Mouse (Mus musculus) hindbrain, embryonic 13.5 days (tissue): ENCODE results near the gene Cldnd2. TPM values are rescaled to one million over a fixed set of nuclear protein-coding genes. Genes with fewer than 3 reads are reported as not detected.
A peak's percentile ranks its signal among the peaks of the same experiment; 100 is the strongest.

Experiments used
- ATAC-seq: fragments of 200-750 bp; cut with Nextera tagmentation; 2 replicates; pipeline ENCODE4 v1.8.0; 2017; ENCODE audit warnings: moderate TSS enrichment; ENCODE audit not compliant: low FRiP score
- H3K27ac ChIP-seq: fragments of 300-500 bp; sonication (generic); 2 replicates; pipeline ENCODE4 v1.5.1; 2015; ENCODE audit warnings: inconsistent platforms, mild to moderate bottlenecking, moderate library complexity
- H3K27me3 ChIP-seq: fragments of 300-500 bp; sonication (generic); 2 replicates; pipeline ENCODE4 v1.6.1; 2015; ENCODE audit warnings: mild to moderate bottlenecking, inconsistent platforms
- H3K36me3 ChIP-seq: fragments of 300-500 bp; sonication (generic); 2 replicates; pipeline ENCODE4 v1.6.1; 2015; ENCODE audit warnings: mild to moderate bottlenecking, inconsistent platforms
- H3K4me1 ChIP-seq: fragments of 300-500 bp; sonication (generic); replicated peaks from 2 replicates; pipeline ENCODE4 v1.6.1; 2015; ENCODE audit warnings: inconsistent platforms
- H3K4me2 ChIP-seq: fragments of 300-500 bp; sonication (generic); 2 replicates; pipeline ENCODE4 v1.6.1; 2015; ENCODE audit warnings: inconsistent platforms, mild to moderate bottlenecking, moderate library complexity
- H3K4me3 ChIP-seq: fragments of 300-500 bp; sonication (generic); 2 replicates; pipeline ENCODE4 v1.5.1; 2015; ENCODE audit warnings: mild to moderate bottlenecking, inconsistent platforms
- H3K9ac ChIP-seq: fragments of 300-500 bp; sonication (generic); 2 replicates; pipeline ENCODE4 v1.6.1; 2015; ENCODE audit warnings: mild to moderate bottlenecking, inconsistent platforms
- H3K9me3 ChIP-seq: fragments of 300-500 bp; sonication (generic); 2 replicates; pipeline ENCODE4 v1.6.1; 2016; ENCODE audit warnings: inconsistent platforms
- whole genome bisulfite sequencing: fragments of 180-500 bp; shearing (Covaris S2); methylation state at CpG from one replicate; pipeline ENCODE4 v1.1.7; 2015; 5-methylcytosine and 5-hydroxymethylcytosine counted together
- polyA plus RNA-seq: library from polyadenylated mRNA; unstranded; fragments of >200 nt; fragmentation: Nextera tagmentation; extraction: Ambion mirVana; gene quantifications from 2 replicates; pipeline ENCODE4 v1.2.1, GENCODE M21; 2015

Cldnd2 gene
- polyA plus RNA-seq, 1 experiment from 2014 or later, result not detected

DNA sequence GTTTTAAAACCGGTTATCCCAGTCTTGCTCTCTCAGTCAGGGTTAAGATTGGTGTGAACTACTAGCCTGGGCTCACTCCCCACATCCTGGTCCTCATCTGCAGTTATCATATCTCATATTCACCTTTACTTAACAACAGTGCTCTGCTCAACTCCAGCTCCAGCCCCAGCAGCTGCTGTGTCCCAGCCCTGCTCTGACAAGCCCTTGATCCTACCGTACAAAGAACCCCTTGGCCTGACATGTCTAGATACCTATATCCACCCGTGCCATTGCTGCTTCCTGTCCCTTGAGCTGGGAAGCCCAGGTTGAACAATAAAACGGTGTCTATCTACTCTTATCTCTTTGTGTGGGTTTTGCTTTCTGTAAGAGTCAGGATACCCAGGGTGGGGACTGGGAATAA is 11.1 kb upstream of the Cldnd2 start:
- Histone ChIP-seq H3K4me2 (no peak overlapping the region), H3K27me3 (no peaks in the 10 kb centered on the region), H3K4me1 (no peaks in the 10 kb centered on the region), H3K27ac (no peak overlapping the region), H3K4me3 (no peak overlapping the region), H3K36me3 (no peaks in the 10 kb centered on the region), H3K9ac (no peak overlapping the region), H3K9me3 (no peaks in the 10 kb centered on the region)
- 60% methylated on average over 4 of the region's 4 CpGs for WGBS
- ATAC-seq, result no peak

DNA sequence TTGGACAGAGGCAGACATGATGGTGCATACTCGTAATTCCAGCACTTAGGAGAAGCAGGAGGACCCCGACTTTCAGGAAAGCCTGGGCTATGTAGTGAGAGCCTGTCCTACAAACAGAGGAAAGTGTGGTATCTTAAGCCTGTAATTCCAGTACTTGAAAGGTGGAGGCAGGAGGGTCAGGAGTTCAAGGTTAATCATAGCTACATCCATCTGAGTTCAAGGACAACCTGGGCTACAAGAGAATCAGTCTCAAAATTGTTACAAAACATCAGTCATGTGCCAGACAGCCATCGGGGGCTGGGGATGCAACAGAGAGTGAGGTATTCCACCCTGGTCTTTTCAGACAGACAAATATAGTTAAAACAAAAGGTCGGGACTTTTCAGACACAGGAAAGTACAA is 7.7 kb upstream of the Cldnd2 start:
- 81% methylated on average over 4 of the region's 4 CpGs for WGBS
- H3K4me2 ChIP-seq, result no peak overlapping the region
- ATAC-seq, result no peak

DNA sequence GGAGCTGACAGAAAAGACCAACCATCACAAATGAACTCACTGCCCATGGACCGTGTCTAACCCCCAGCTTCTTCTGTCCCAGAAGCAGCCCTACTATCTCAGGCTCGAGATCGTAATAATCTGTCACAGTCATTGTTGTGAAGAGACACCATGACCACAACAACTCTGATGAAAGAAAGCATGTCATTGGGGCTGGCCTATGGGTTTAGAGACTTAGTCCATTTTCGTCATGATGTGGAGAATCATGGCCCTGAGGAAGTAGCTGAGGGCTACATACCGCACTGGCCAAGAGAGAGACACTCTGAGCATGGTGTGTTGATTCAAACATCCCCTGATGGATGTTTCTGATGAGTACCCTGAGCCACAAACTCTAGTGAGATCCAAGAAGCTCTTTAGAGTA is 5.9 kb upstream of the Cldnd2 start:
- Histone ChIP-seq H3K4me3 (no peak overlapping the region), H3K4me1 (no peaks in the 10 kb centered on the region), H3K9ac (no peak overlapping the region), H3K27me3 (no peaks in the 10 kb centered on the region), H3K27ac (no peak overlapping the region), H3K9me3 (no peaks in the 10 kb centered on the region), H3K4me2 (no peak overlapping the region), H3K36me3 (no peaks in the 10 kb centered on the region)
- no peak for ATAC-seq
- WGBS, result 89% methylated on average over 5 of the region's 5 CpGs

More for the DNA sequence above, 7.7 kb upstream of the Cldnd2 start:
- Histone ChIP-seq H3K27me3 (no peaks in the 10 kb centered on the region), H3K4me3 (no peak overlapping the region), H3K4me1 (no peaks in the 10 kb centered on the region), H3K27ac (no peak overlapping the region), H3K9me3 (no peaks in the 10 kb centered on the region), H3K9ac (no peak overlapping the region), H3K36me3 (no peaks in the 10 kb centered on the region)

DNA sequence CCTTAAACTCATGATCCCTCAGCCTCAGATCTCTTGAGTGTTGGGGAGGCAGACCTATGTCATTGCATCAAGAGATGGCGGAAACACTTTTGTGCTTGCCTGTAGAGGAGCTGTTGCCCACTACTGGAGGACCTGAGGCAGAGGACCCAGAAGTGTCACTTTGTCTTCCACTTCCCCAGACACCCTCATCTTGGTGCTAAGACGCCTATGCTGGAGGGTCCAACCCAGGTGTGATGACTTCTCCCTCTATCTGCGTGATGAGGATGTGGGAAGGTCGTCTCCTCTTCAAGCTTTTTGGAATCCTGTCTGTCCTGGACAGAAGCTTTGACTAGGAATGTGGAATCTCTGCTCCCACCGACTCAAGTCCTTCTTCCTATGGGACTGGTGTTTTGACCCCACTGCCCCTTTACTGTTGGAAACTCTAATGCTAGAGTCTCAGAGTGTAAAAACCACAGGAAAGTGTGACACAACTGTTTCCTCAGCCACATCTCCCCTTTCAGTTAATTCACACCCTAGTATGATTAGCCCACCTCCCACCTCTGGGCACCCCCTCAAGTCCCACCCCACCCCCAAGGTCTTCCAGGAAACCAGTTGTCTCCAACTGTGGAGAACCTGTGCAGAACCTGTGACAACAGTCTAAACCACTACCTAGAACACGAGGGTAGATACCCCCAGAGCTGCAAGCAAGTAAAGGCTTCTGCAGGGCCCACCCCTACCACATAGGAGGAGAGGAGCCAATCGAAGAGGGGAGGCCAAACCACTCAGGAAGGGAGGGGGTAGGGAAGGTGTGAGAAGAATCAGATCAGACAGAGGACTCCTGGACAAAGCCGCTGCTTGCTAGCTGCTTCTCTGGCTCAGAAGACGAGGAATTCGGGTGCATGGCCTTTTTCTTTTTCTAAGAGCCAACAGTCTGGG is 4.0 kb upstream of the Cldnd2 start, which contains the start of gene Nkg7:
Nkg7 (plus strand) TSS at position 733 of the 915 bp plus-strand sequence.
- no peaks in the 10 kb centered on the region for H3K36me3 ChIP-seq
- no peak for ATAC-seq
- H3K4me3 ChIP-seq, result no peak within 1 kb of the TSS
- 85% methylated on average over 10 of the region's 10 CpGs for WGBS
- H3K27me3 ChIP-seq, result no peaks in the 10 kb centered on the region
- H3K27ac ChIP-seq, result no peak within 1 kb of the TSS
- H3K9me3 ChIP-seq, result no peaks in the 10 kb centered on the region
- H3K4me2 ChIP-seq, result no peak within 1 kb of the TSS
- no peaks in the 10 kb centered on the region for H3K4me1 ChIP-seq
- H3K9ac ChIP-seq, result no peak within 1 kb of the TSS

DNA sequence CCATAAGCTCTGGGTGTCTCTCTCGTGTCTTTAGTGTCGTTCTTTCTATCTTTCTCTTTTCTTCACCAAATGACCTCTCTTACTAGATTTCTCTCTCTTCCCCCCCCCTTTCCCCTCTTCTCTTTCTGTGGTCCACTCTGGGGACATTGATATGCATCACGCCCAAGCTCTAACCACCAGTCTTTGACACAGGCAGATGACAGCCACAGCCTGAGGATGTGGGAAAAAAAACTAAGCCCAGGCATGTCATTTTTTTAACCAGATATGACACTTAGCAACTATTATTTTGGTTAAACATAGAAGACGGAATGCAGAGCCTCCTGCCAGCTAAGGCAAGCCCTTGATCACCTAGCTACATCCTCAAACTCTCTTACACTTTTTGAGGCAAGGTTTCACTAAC is 2.0 kb upstream of the Cldnd2 start:
- WGBS, result 88% methylated on average over 4 of the region's 4 CpGs
- ATAC-seq, result no peak

DNA sequence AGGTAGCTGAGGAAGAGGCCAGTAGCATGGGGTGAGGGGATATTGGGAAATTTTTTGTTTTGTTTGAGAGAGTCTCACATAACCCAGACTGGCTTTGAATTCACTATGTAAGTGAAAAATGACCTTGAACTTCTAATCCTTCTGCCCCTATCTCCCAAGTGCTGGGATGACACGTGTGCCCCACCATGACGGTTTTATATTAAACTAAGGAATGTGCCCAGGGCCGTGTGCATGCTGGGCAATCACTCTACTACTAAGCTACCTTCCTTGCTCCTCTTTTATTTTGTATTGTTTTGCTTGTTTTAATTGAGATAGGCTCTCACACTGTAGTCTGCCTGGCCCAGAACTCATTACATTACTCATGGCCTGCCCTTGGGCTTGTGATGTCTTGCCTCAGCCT is 489 bp downstream of the Cldnd2 start:
- no peak overlapping the region for H3K4me2 ChIP-seq
- ATAC-seq, result no peak
- 86% methylated on average over 3 of the region's 3 CpGs for WGBS
- H3K4me1 ChIP-seq, result peaks cover 22% of the 10 kb centered on the region
- H3K27ac ChIP-seq, result no peak overlapping the region
- H3K27me3 ChIP-seq, result no peaks in the 10 kb centered on the region
- H3K9me3 ChIP-seq, result no peaks in the 10 kb centered on the region
- H3K9ac ChIP-seq, result no peak overlapping the region
- H3K36me3 ChIP-seq, result no peaks in the 10 kb centered on the region
- no peak overlapping the region for H3K4me3 ChIP-seq

More for the DNA sequence above, 2.0 kb upstream of the Cldnd2 start:
- peaks cover 10% of the 10 kb centered on the region for H3K4me1 ChIP-seq
- no peak overlapping the region for H3K4me3 ChIP-seq
- no peak overlapping the region for H3K9ac ChIP-seq
- H3K36me3 ChIP-seq, result no peaks in the 10 kb centered on the region
- no peaks in the 10 kb centered on the region for H3K9me3 ChIP-seq
- H3K4me2 ChIP-seq, result no peak overlapping the region
- H3K27me3 ChIP-seq, result no peaks in the 10 kb centered on the region
- no peak overlapping the region for H3K27ac ChIP-seq

DNA sequence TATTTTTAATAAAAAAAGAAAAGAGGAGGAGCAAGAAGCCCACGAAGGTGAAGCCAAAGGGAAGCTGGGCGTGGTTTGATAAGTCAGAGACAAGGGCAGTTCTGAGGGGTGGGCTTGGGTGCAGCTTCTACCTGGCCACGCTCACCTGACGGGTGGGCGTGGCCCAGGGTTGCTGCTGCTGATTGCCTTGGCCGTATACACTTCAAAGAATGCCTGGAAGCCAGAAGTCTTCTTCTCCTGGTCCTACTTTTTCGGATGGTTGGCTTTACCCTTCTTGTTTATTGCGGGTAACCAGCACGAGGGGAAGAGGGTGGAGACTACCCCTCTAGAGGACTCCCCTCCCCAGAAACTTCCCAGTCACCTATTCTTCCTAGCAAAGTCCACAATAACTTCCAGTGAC is 2.1 kb downstream of the Cldnd2 start:
- 11% methylated on average over 9 of the region's 9 CpGs for WGBS
- H3K9ac ChIP-seq, result peak overlapping the region; percentile 75
- no peaks in the 10 kb centered on the region for H3K27me3 ChIP-seq
- peaks cover 22% of the 10 kb centered on the region for H3K4me1 ChIP-seq
- H3K36me3 ChIP-seq, result no peaks in the 10 kb centered on the region
- ATAC-seq, result no peak
- H3K27ac ChIP-seq, result peak overlapping the region; percentile 93
- H3K4me2 ChIP-seq, result peak overlapping the region; percentile 72
- peak overlapping the region; percentile 57 for H3K4me3 ChIP-seq
- no peaks in the 10 kb centered on the region for H3K9me3 ChIP-seq

DNA sequence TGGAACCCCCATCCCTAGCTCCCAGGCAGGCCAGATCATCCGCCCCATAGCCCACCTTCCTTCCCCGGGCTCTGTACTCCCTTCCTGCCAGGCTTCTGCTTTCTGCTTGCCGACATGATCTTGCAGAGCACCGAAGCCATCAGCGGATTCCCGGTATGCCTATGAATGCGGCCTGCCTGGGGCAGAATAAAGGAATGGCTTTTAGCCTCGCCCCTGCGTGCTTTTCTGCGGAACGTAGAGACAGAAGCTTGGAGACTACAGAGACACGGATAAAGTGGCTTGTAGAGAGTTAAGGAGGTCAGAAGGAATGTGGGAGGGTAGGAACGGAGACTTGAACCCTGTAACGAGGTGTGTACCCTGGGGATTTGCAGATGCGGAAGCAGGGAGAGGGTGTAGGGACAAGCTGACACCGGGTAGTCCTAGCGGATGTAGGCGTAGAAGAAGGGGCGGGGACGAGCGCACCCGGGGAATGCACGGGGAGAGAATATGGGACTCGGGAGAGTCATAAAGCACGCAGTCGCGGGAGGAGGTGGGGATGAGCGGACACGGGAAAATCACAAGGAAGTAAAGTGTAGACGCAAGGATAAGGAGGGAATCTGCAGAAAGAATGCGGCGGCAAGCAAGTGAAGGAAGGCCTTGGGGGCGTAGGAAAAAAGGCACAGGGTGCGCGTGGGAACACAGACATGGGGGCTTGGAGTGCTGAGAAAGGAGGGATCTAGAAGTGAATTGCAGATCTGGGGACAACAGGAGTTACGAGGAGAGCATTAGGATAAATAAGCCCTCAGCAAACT is 2.7 kb downstream of the Cldnd2 start:
- Histone ChIP-seq H3K36me3 (no peaks in the 10 kb centered on the region), H3K27me3 (no peaks in the 10 kb centered on the region), H3K4me1 (peaks cover 22% of the 10 kb centered on the region), H3K4me3 (peak overlapping the region; percentile 57), H3K9me3 (no peaks in the 10 kb centered on the region), H3K27ac (peak overlapping the region; percentile 93), H3K4me2 (peak overlapping the region; percentile 72), H3K9ac (peak overlapping the region; percentile 75)
- peak; percentile 81 for ATAC-seq
- WGBS, result under 1% methylated on average over 36 of the region's 36 CpGs

DNA sequence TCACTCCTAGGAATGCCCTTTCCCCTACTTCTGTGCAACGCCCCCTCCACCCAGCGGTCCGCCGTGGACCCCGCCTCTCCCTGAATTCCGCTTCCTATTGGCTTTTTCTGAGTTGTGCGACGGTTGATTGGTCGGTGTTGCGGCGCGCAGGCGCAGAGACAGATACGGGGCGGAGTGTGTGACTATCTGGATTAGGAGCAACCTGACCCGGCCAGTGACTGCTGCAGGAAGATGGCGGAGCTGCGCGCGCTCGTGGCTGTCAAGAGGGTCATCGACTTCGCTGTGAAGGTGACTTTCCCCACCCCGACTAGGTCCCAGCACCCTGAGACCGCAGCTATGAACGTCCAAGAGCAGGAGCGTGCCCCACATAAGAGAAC is 3.3 kb downstream of the Cldnd2 start, which contains the start of the genes Etfb and Gm45233:
Etfb (plus strand) TSS at position 167 of the 377 bp plus-strand sequence.
Gm45233 (plus strand) TSS at position 212 of the 377 bp plus-strand sequence.
- H3K36me3 ChIP-seq, result no peaks in the 10 kb centered on the region
- H3K4me3 ChIP-seq, result peak within 1 kb of the TSS; percentile 57
- peak; percentile 96 for ATAC-seq
- under 1% methylated on average over 27 of the region's 27 CpGs for WGBS
- peaks cover 22% of the 10 kb centered on the region for H3K4me1 ChIP-seq
- peak within 1 kb of the TSS; percentile 72 for H3K4me2 ChIP-seq
- H3K27ac ChIP-seq, result peak within 1 kb of the TSS; percentile 93
- H3K27me3 ChIP-seq, result no peaks in the 10 kb centered on the region
- H3K9ac ChIP-seq, result peak within 1 kb of the TSS; percentile 75
- no peaks in the 10 kb centered on the region for H3K9me3 ChIP-seq

DNA sequence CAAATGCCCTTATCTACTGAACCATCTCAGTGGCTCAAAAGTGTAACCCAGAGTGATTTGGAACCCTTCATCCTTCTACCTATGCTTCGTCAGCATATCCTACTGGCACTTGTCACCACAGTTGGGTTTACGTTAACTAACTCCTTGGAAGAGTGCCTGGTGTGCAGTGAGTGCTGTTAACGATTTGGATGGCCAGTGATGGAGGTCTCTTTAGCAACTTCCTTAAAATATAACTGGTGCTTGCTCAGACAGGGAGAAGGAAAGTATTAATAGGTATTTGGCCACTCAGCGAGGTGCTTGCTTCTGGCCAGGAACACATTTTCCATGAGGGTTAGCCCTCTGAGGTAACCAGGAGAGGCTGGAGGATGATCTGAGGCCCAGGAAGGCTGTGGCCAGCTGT is 7.2 kb downstream of the Cldnd2 start:
- Histone ChIP-seq H3K4me3 (no peak overlapping the region), H3K4me2 (no peak overlapping the region), H3K36me3 (peaks cover 10% of the 10 kb centered on the region), H3K9ac (no peak overlapping the region), H3K27ac (no peak overlapping the region), H3K27me3 (no peaks in the 10 kb centered on the region), H3K9me3 (no peaks in the 10 kb centered on the region), H3K4me1 (peaks cover 16% of the 10 kb centered on the region)
- ATAC-seq, result no peak
- WGBS, result 92% methylated on average over 4 of the region's 4 CpGs

DNA sequence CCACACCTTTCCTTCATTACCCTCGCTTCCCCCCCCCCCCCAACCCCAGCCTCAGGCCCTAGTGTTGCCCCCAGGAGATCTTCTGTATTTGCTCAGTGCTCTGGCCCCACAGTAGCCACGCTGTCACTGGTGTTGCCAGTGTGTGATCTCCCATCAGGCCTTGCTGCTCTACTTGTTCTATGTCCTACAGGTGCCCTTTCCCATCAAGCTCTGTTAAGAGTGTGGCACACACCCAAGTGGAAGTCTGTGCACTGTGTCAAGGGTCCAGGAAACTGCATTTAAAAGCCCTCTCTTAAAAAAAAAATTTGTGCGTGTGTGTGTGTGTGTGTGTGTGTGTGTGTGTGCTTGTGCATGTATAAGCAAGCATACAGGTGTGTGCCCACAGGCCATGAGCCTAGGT is 7.7 kb downstream of the Cldnd2 start:
- Histone ChIP-seq H3K4me3 (no peak overlapping the region), H3K27me3 (no peaks in the 10 kb centered on the region), H3K36me3 (peaks cover 15% of the 10 kb centered on the region), H3K4me1 (peaks cover 12% of the 10 kb centered on the region), H3K27ac (no peak overlapping the region), H3K4me2 (no peak overlapping the region), H3K9me3 (no peaks in the 10 kb centered on the region), H3K9ac (no peak overlapping the region)
- 85% methylated on average over 2 of the region's 3 CpGs for WGBS
- ATAC-seq, result no peak

DNA sequence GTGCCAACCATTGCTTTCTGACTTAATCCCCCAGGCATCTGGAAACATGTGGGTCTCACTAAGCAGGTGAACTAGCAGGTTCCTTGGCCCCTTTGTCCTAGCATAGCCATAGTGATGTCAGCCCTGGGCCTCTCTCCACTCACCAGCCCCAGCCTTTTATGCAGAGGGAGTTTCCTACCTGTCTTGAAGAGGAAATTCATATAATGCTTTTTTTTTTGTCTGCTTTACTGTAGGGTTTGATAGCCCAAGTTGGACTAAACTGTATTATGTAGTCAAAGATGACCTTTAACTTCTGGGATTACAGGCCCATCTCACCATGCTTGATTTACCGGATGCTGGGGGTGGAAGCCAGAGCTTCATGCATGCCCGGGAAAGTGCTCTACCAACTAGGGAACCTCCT is 9.2 kb downstream of the Cldnd2 start:
- Histone ChIP-seq H3K4me3 (no peak overlapping the region), H3K27ac (no peak overlapping the region), H3K9ac (no peak overlapping the region), H3K4me1 (peaks cover 5% of the 10 kb centered on the region), H3K27me3 (no peaks in the 10 kb centered on the region), H3K9me3 (no peaks in the 10 kb centered on the region), H3K4me2 (no peak overlapping the region), H3K36me3 (peaks cover 30% of the 10 kb centered on the region)
- WGBS, result 98% methylated on average over 2 of the region's 2 CpGs
- no peak for ATAC-seq
